Mouse (Mus musculus): ENCODE data around the gene Fbxl8. TPM values are rescaled to one million over a fixed set of nuclear protein-coding genes. Genes with fewer than 3 reads are reported as not detected.
"Not testable (repeated sequence)": the region's sequence is repeated elsewhere in the genome, so short reads cannot be mapped to it uniquely, and the experiment has no call there.

The Fbxl8 gene
- total RNA-seq (2021): 1 to 10 TPM in 1 of 2 experiments, under 1 TPM in 1; 0.86 to 1.4 TPM

GRCm38 (mm10) chr8:105264024-105264982, at the start of gene Fbxl8, which contains the start of gene Tradd:
TSS of gene Fbxl8 (plus strand) at chr8:105264648.
TSS of gene Tradd (minus strand) at chr8:105264609.
- intact Hi-C loops (cut with DNase I): no loop called here
- peak in 1 of 2 experiments; percentile 48 for DNase-seq (ENCODE audit: low spot score in 2 of 2)

GRCm38 (mm10) chr8:105217926-105218522, 46.4 kb upstream of the Fbxl8 start:
- DNase-seq (ENCODE audit: low spot score in 2 of 2): no peak
- intact Hi-C loops (cut with DNase I): loop anchor here (2.0 to 10.0 kb wide), 4 partner anchors 79 to 561 kb away; no protein-coding TSS in a partner anchor

- DNase-seq (ENCODE audit: low spot score in 2 of 2): no peak
- intact Hi-C loops (cut with DNase I): loop anchor here (5.0 kb wide), 1 partner anchor 582 kb away; the partner anchor contains the start of gene Ciao2b
Measured at GRCm38 (mm10) chr8:105223850-105224249, 40.6 kb upstream of the Fbxl8 start.

- intact Hi-C loops (cut with DNase I): loop anchor here (5.0 kb wide), 1 partner anchor 582 kb away; the partner anchor contains the start of gene Ciao2b
- peak; percentile 94 to 95 for DNase-seq (ENCODE audit: low spot score in 2 of 2)
Measured at GRCm38 (mm10) chr8:105224413-105225271, 39.8 kb upstream of the Fbxl8 start, which contains the start of gene D230025D16Rik. TSS of gene D230025D16Rik (plus strand) at chr8:105225145.

- intact Hi-C loops (cut with DNase I): no loop called here
- no peak for DNase-seq (ENCODE audit: low spot score in 2 of 2)
Measured at GRCm38 (mm10) chr8:105225272-105225593, 39.2 kb upstream of the Fbxl8 start.

GRCm38 (mm10) chr8:105225917-105226316, 38.5 kb upstream of the Fbxl8 start:
- intact Hi-C loops (cut with DNase I): no loop called here

GRCm38 (mm10) chr8:105231503-105232320, 32.7 kb upstream of the Fbxl8 start:
- intact Hi-C loops (cut with DNase I): no loop called here

More at GRCm38 (mm10) chr8:105225917-105226316, 38.5 kb upstream of the Fbxl8 start:
- DNase-seq (ENCODE audit: low spot score in 2 of 2): no peak

GRCm38 (mm10) chr8:105232321-105232693, 32.1 kb upstream of the Fbxl8 start:
- intact Hi-C loops (cut with DNase I); DNase-seq (ENCODE audit: low spot score in 2 of 2): not testable (repeated sequence)

More at GRCm38 (mm10) chr8:105231503-105232320, 32.7 kb upstream of the Fbxl8 start:
- DNase-seq (ENCODE audit: low spot score in 2 of 2): no peak

- intact Hi-C loops (cut with DNase I): no loop called here
Measured at GRCm38 (mm10) chr8:105233126-105233935, 31.1 kb upstream of the Fbxl8 start.

GRCm38 (mm10) chr8:105235206-105235605, 29.2 kb upstream of the Fbxl8 start:
- intact Hi-C loops (cut with DNase I): no loop called here
- DNase-seq (ENCODE audit: low spot score in 2 of 2): no peak

More at GRCm38 (mm10) chr8:105233126-105233935, 31.1 kb upstream of the Fbxl8 start:
- DNase-seq (ENCODE audit: low spot score in 2 of 2): no peak

GRCm38 (mm10) chr8:105237442-105238142, 26.9 kb upstream of the Fbxl8 start:
- intact Hi-C loops (cut with DNase I): no loop called here
- no peak for DNase-seq (ENCODE audit: low spot score in 2 of 2)

- intact Hi-C loops (cut with DNase I): no loop called here
- no peak for DNase-seq (ENCODE audit: low spot score in 2 of 2)
Measured at GRCm38 (mm10) chr8:105241016-105241415, 23.4 kb upstream of the Fbxl8 start.

- no peak for DNase-seq (ENCODE audit: low spot score in 2 of 2)
- intact Hi-C loops (cut with DNase I): loop anchor here (5.0 kb wide), 1 partner anchor 35 kb away; the partner anchor contains the start of gene 4931428F04Rik
Measured at GRCm38 (mm10) chr8:105251954-105252353, 12.5 kb upstream of the Fbxl8 start.

- intact Hi-C loops (cut with DNase I): loop anchor here (5.0 kb wide), 1 partner anchor 34 kb away; the partner anchor contains the start of gene 4931428F04Rik
- DNase-seq (ENCODE audit: low spot score in 2 of 2): no peak
Measured at GRCm38 (mm10) chr8:105252680-105253537, 11.5 kb upstream of the Fbxl8 start.

GRCm38 (mm10) chr8:105253766-105254151, 10.7 kb upstream of the Fbxl8 start:
- no peak for DNase-seq (ENCODE audit: low spot score in 2 of 2)
- intact Hi-C loops (cut with DNase I): loop anchor here (5.0 kb wide), 1 partner anchor 34 kb away; the partner anchor contains the start of gene 4931428F04Rik

Measured in left cerebral cortex, postnatal 36 days (tissue).